Mouse (Mus musculus) CH12.LX (cell line): Measurements from ENCODE around the gene Slc6a9. TPM values are rescaled to one million over a fixed set of nuclear protein-coding genes. Genes with fewer than 3 reads are reported as not detected.

Experiments
- DNase-seq: peaks from one replicate; pipeline ENCODE4 v3.0.0-alpha.2; 2013; ENCODE audit errors: extremely low read depth
- H3K27ac ChIP-seq: 2 replicates; pipeline ENCODE4 v1.5.1; 2012; ENCODE audit warnings: low read depth, mild to moderate bottlenecking, control low read depth, moderate library complexity; ENCODE audit not compliant: insufficient read depth
- H3K27me3 ChIP-seq: replicated peaks from 2 replicates; pipeline ENCODE3; 2012; ENCODE audit warnings: inconsistent platforms
- H3K36me3 ChIP-seq, 2 experiments: replicated peaks in 1 of 2; 2 replicates each; pipeline versions ENCODE3 to v1.6.1; 2012; ENCODE audit warnings: inconsistent platforms in 1 of 2, low read length in 1 of 2, mild to moderate bottlenecking in 1 of 2, mixed read lengths in 1 of 2, moderate library complexity in 1 of 2; ENCODE audit not compliant: control insufficient read depth in 1 of 2, insufficient read depth in 1 of 2
- H3K4me1 ChIP-seq, 2 experiments: 2 replicates each; pipeline ENCODE4 v1.6.1; 2012; ENCODE audit warnings: inconsistent platforms in 1 of 2, moderate library complexity in 1 of 2; ENCODE audit not compliant: insufficient read depth in 2 of 2, control insufficient read depth in 1 of 2
- H3K4me2 ChIP-seq: 2 replicates; pipeline ENCODE4 v1.6.1; 2012; ENCODE audit warnings: low read depth, mild to moderate bottlenecking, control low read depth; ENCODE audit not compliant: poor library complexity, insufficient read depth, severe bottlenecking
- H3K4me3 ChIP-seq, 3 experiments: fragments of 150-350 bp in 1 of 3; sonication (generic) in 1 of 3; replicated peaks in 1 of 3; 2 replicates each; pipeline versions ENCODE3 to v1.5.1; 2011 to 2012; ENCODE audit warnings: low read depth in 2 of 3, low read length in 2 of 3, mild to moderate bottlenecking in 2 of 3, moderate library complexity in 2 of 3, control low read depth in 1 of 3, improper control_type of control experiment in 1 of 3, inconsistent platforms in 1 of 3, mixed read lengths in 1 of 3; ENCODE audit not compliant: poor library complexity in 1 of 3
- H3K79me2 ChIP-seq: replicated peaks from 2 replicates; pipeline ENCODE4 v1.6.1; 2012; ENCODE audit warnings: mild to moderate bottlenecking, moderate library complexity; ENCODE audit not compliant: control insufficient read depth, poor library complexity, insufficient read depth, severe bottlenecking; ENCODE audit errors: extremely low read depth
- H3K9ac ChIP-seq: 2 replicates; pipeline ENCODE4 v1.6.1; 2012; ENCODE audit warnings: low read depth, mild to moderate bottlenecking, control low read depth, moderate library complexity; ENCODE audit not compliant: insufficient read depth
- H3K9me3 ChIP-seq: replicated peaks from 2 replicates; pipeline ENCODE3; 2012; ENCODE audit warnings: low read length, inconsistent platforms, mixed read lengths
- CHD1 ChIP-seq: IDR thresholded peaks from 2 replicates; pipeline ENCODE4 v1.6.1; 2012; ENCODE audit warnings: low read depth, low read length, improper control_type of control experiment, inconsistent platforms
- CHD2 ChIP-seq: IDR thresholded peaks from 2 replicates; pipeline ENCODE4 v1.6.1; 2011; ENCODE audit warnings: low read length, improper control_type of control experiment
- CTCF ChIP-seq, 2 experiments: IDR thresholded peaks in 1 of 2; conservative IDR thresholded peaks in 1 of 2; 2 replicates each; pipeline ENCODE4 v1.5.1; 2011 to 2012; ENCODE audit warnings: low read depth in 2 of 2, low read length in 2 of 2, improper control_type of control experiment in 1 of 2, inconsistent platforms in 1 of 2, mild to moderate bottlenecking in 1 of 2, moderate library complexity in 1 of 2
- E2F4 ChIP-seq: IDR thresholded peaks from 2 replicates; pipeline ENCODE4 v1.6.1; 2011; ENCODE audit warnings: low read depth, low read length, improper control_type of control experiment; ENCODE audit not compliant: insufficient replicate concordance
- ELF1 ChIP-seq: IDR thresholded peaks from 2 replicates; pipeline ENCODE4 v1.6.1; 2014; ENCODE audit warnings: low read depth, mild to moderate bottlenecking, inconsistent platforms, low read length, improper control_type of control experiment
- EP300 ChIP-seq: IDR thresholded peaks from 2 replicates; pipeline ENCODE4 v1.6.1; 2011; ENCODE audit warnings: low read length, improper control_type of control experiment
- ETS1 ChIP-seq: conservative IDR thresholded peaks from 2 replicates; pipeline ENCODE4 v1.6.1; 2012; ENCODE audit warnings: low read depth, mild to moderate bottlenecking, inconsistent platforms, low read length, improper control_type of control experiment, moderate library complexity
- GABPA ChIP-seq: IDR thresholded peaks from 2 replicates; pipeline ENCODE4 v1.6.1; 2012; ENCODE audit warnings: low read depth, low read length, improper control_type of control experiment, inconsistent platforms; ENCODE audit not compliant: insufficient replicate concordance
- HCFC1 ChIP-seq: IDR thresholded peaks from 2 replicates; pipeline ENCODE4 v1.6.1; 2012; ENCODE audit warnings: low read depth, mild to moderate bottlenecking, inconsistent platforms, low read length, improper control_type of control experiment
- IRF4 ChIP-seq: IDR thresholded peaks from 2 replicates; pipeline ENCODE4 v1.6.1; 2014; ENCODE audit warnings: low read depth, mild to moderate bottlenecking, inconsistent platforms, low read length, improper control_type of control experiment
- JUN ChIP-seq: IDR thresholded peaks from 2 replicates; pipeline ENCODE4 v1.6.1; 2011; ENCODE audit warnings: low read depth, mild to moderate bottlenecking, low read length, improper control_type of control experiment, moderate library complexity; ENCODE audit not compliant: insufficient read depth
- JUND ChIP-seq: conservative IDR thresholded peaks from 2 replicates; pipeline ENCODE4 v1.6.1; 2011; ENCODE audit warnings: low read depth, low read length, improper control_type of control experiment
- KAT2A ChIP-seq: IDR thresholded peaks from 2 replicates; pipeline ENCODE4 v1.6.1; 2012; ENCODE audit warnings: low read length, improper control_type of control experiment, inconsistent platforms; ENCODE audit not compliant: insufficient replicate concordance
- MAFK ChIP-seq: IDR thresholded peaks from 2 replicates; pipeline ENCODE4 v1.6.1; 2011; ENCODE audit warnings: low read length, improper control_type of control experiment; ENCODE audit not compliant: insufficient replicate concordance
- MXI1 ChIP-seq: IDR thresholded peaks from 2 replicates; pipeline ENCODE4 v1.6.1; 2011; ENCODE audit warnings: mild to moderate bottlenecking, low read depth, low read length, improper control_type of control experiment
- NELFE ChIP-seq: IDR thresholded peaks from 2 replicates; pipeline ENCODE4 v1.6.1; 2011; ENCODE audit warnings: low read depth, low read length, improper control_type of control experiment
- NRF1 ChIP-seq: IDR thresholded peaks from 2 replicates; pipeline ENCODE4 v1.6.1; 2014; ENCODE audit warnings: low read depth, mild to moderate bottlenecking, inconsistent platforms, low read length, improper control_type of control experiment, moderate library complexity
- POLR2A ChIP-seq: IDR thresholded peaks from 2 replicates; pipeline ENCODE4 v1.6.1; 2011; ENCODE audit warnings: low read depth, mild to moderate bottlenecking, improper control_type of control experiment, low read length
- POLR2AphosphoS2 ChIP-seq: IDR thresholded peaks from 2 replicates; pipeline ENCODE4 v1.6.1; 2011; ENCODE audit warnings: low read depth, low read length, improper control_type of control experiment
- RCOR1 ChIP-seq: conservative IDR thresholded peaks from 2 replicates; pipeline ENCODE4 v1.6.1; 2012; ENCODE audit warnings: low read depth, mild to moderate bottlenecking, inconsistent platforms, low read length, improper control_type of control experiment
- SIN3A ChIP-seq: IDR thresholded peaks from 2 replicates; pipeline ENCODE4 v1.6.1; 2012; ENCODE audit warnings: low read length, improper control_type of control experiment, inconsistent platforms
- SMC3 ChIP-seq: IDR thresholded peaks from 2 replicates; pipeline ENCODE4 v1.6.1; 2011; ENCODE audit warnings: low read depth, low read length, improper control_type of control experiment
- TBP ChIP-seq: conservative IDR thresholded peaks from 2 replicates; pipeline ENCODE4 v1.6.1; 2011; ENCODE audit warnings: low read depth, low read length, improper control_type of control experiment
- USF1 ChIP-seq: IDR thresholded peaks from 2 replicates; pipeline ENCODE4 v1.6.1; 2014; ENCODE audit warnings: low read depth, mild to moderate bottlenecking, inconsistent platforms, low read length, improper control_type of control experiment
- USF2 ChIP-seq: conservative IDR thresholded peaks from 2 replicates; pipeline ENCODE4 v1.6.1; 2011; ENCODE audit warnings: low read depth, low read length, improper control_type of control experiment
- ZKSCAN1 ChIP-seq: IDR thresholded peaks from 2 replicates; pipeline ENCODE4 v1.6.1; 2012; ENCODE audit warnings: low read depth, inconsistent platforms, low read length, improper control_type of control experiment, borderline replicate concordance
- ZMIZ1 ChIP-seq: IDR thresholded peaks from 2 replicates; pipeline ENCODE4 v1.6.1; 2012; ENCODE audit warnings: low read depth, mild to moderate bottlenecking, inconsistent platforms, low read length, improper control_type of control experiment
- ZNF384 ChIP-seq: IDR thresholded peaks from 2 replicates; pipeline ENCODE4 v1.6.1; 2012; ENCODE audit warnings: low read depth, low read length, improper control_type of control experiment, inconsistent platforms
- dilution Hi-C: fragments of 300-500 bp; cut with MboI; formaldehyde crosslinking; loops from 2 replicates; pipeline ENCODE4 v1.14.3; 2020; ENCODE audit warnings: low sequenced_read_pairs; ENCODE audit not compliant: extremely low pct_unique_long_range_greater_than_20kb, extremely low pct_ligation_motif_present
- in situ Hi-C: fragments of 300-500 bp; cut with MboI; formaldehyde crosslinking; loops from 3 replicates; pipeline ENCODE4 v1.14.3; 2019; ENCODE audit warnings: low sequenced_read_pairs, low pct_ligation_motif_present, low pct_unique_long_range_greater_than_20kb, mixed read lengths
- polyA plus RNA-seq: library from polyadenylated mRNA; unstranded; fragments of >175 nt; gene quantifications from 2 replicates; pipeline ENCODE4 v1.2.1, GENCODE M21; 2012; ENCODE audit warnings: low read depth; ENCODE audit not compliant: insufficient read length
- total RNA-seq, 2 experiments: library from RNA; depleted of rRNA; stranded (reverse); fragments of 300-350 nt in 1 of 2; fragments of >200 nt in 1 of 2; gene quantifications; 2 replicates each; pipeline ENCODE4 v1.2.3; 2012 to 2014

Slc6a9 gene
- total and polyA plus RNA-seq, 3 experiments, result 4.0 to 15.6 (median 9.1) TPM

- Histone ChIP-seq H3K4me3 (no peak overlapping the region), H3K4me2 (no peak overlapping the region), H3K9me3 (no peaks in the 10 kb centered on the region), H3K9ac (peak overlapping the region; percentile 82; the same call in 1 of the 2 replicates), H3K79me2 (peaks cover 12% of the 10 kb centered on the region; the same call in 1 of the 2 replicates), H3K27ac (no peak overlapping the region), H3K36me3 (peaks cover 9 to 24% of the 10 kb centered on the region in 2 experiments), H3K4me1 (peaks cover 6 to 48% of the 10 kb centered on the region in 2 experiments; a peak in 3 of 4 replicates), H3K27me3 (no peaks in the 10 kb centered on the region)
- no peak for DNase-seq
- dilution Hi-C loops, result no loop called here
- in situ Hi-C loops, result loop anchor here (10.0 kb wide), 1 partner anchor 148 kb away; no protein-coding TSS in a partner anchor
- TF ChIP-seq MAFK (no peak), ELF1 (no peak), JUN (no peak), USF2 (no peak), CTCF (conservative IDR thresholded peaks at IDR 0.05 in 1 of 2, IDR thresholded peaks at IDR 0.05 in 1 of 2; ENCODE audit: low read depth in 2 of 2, low read length in 2 of 2) (no peak), ZMIZ1 (no peak), NRF1 (no peak), RCOR1 (no peak), KAT2A (no peak), TBP (no peak), EP300 (no peak), JUND (no peak), ZNF384 (no peak), GABPA (no peak), ETS1 (no peak)
- TF ChIP-seq, all 38 proteins: peak for 0
These were observed 82.1 kb downstream of the Slc6a9 start for GRCm38 (mm10) chr4:117916386-117916785.

GRCm38 (mm10) chr4:117917402-117917801, 83.1 kb downstream of the Slc6a9 start:
- in situ Hi-C loops, result loop anchor here (10.0 kb wide), 1 partner anchor 147 kb away; no protein-coding TSS in a partner anchor
- dilution Hi-C loops, result no loop called here
- Histone ChIP-seq H3K9me3 (no peaks in the 10 kb centered on the region), H3K27me3 (no peaks in the 10 kb centered on the region), H3K27ac (no peak overlapping the region), H3K79me2 (peaks cover 12% of the 10 kb centered on the region; the same call in 1 of the 2 replicates), H3K9ac (no peak overlapping the region)
- no peak for TF ChIP-seq CTCF (conservative IDR thresholded peaks at IDR 0.05 in 1 of 2, IDR thresholded peaks at IDR 0.05 in 1 of 2; ENCODE audit: low read depth in 2 of 2, low read length in 2 of 2)
- no peak for TF ChIP-seq ETS1
- no peak for TF ChIP-seq MXI1
- no peak for TF ChIP-seq JUN
- TF ChIP-seq USF1, result no peak
- TF ChIP-seq CHD1, result no peak
- no peak for TF ChIP-seq NELFE
- TF ChIP-seq IRF4, result no peak
- TF ChIP-seq CHD2, result no peak
- TF ChIP-seq ZKSCAN1, result no peak
- TF ChIP-seq GABPA, result no peak
- TF ChIP-seq EP300, result no peak
- TF ChIP-seq SMC3, result no peak
- no peak for TF ChIP-seq HCFC1
- no peak for TF ChIP-seq POLR2A
- TF ChIP-seq JUND, result no peak
- TF ChIP-seq E2F4, result no peak
- no peak for TF ChIP-seq ELF1
- TF ChIP-seq SIN3A, result no peak
- no peak for TF ChIP-seq POLR2AphosphoS2
- TF ChIP-seq, all 38 proteins: peak for 0
- Histone ChIP-seq H3K4me1 (peaks cover 6 to 50% of the 10 kb centered on the region in 2 experiments; a peak in 3 of 4 replicates), H3K4me2 (no peak overlapping the region), H3K36me3 (peaks cover under 1 to 14% of the 10 kb centered on the region in 2 experiments), H3K4me3 (no peak overlapping the region)
- no peak for DNase-seq
